Mouse (Mus musculus) kidney, adult 2 months (tissue): ENCODE measurements around the gene Cd47. TPM values are rescaled to one million over a fixed set of nuclear protein-coding genes. Genes with fewer than 3 reads are reported as not detected.
"Not testable (repeated sequence)": the region's sequence is repeated elsewhere in the genome, so short reads cannot be mapped to it uniquely, and the experiment has no call there.

Source experiments
- DNase-seq: peaks from one replicate; pipeline ENCODE4 v3.0.0; 2021
- H3K27ac ChIP-seq: fragments of 200-500 bp; 2 replicates; pipeline ENCODE4 v1.5.1; 2012; ENCODE audit warnings: low read depth, low read length, control low read depth, inconsistent platforms; ENCODE audit not compliant: insufficient read depth
- H3K27me3 ChIP-seq: fragments of 200-500 bp; replicated peaks from 2 replicates; pipeline ENCODE4 v1.6.1; 2012; ENCODE audit warnings: mild to moderate bottlenecking, moderate library complexity, low read length, inconsistent platforms; ENCODE audit not compliant: control insufficient read depth, insufficient read depth
- H3K36me3 ChIP-seq: fragments of 200-500 bp; 2 replicates; pipeline ENCODE4 v1.6.1; 2012; ENCODE audit warnings: mild to moderate bottlenecking, moderate library complexity, low read length, inconsistent platforms; ENCODE audit not compliant: control insufficient read depth, insufficient read depth
- H3K4me1 ChIP-seq: fragments of 200-500 bp; 2 replicates; pipeline ENCODE4 v1.6.1; 2011; ENCODE audit warnings: low read length; ENCODE audit not compliant: control insufficient read depth, insufficient read depth
- H3K4me3 ChIP-seq: fragments of 200-500 bp; 2 replicates; pipeline ENCODE4 v1.5.1; 2011; ENCODE audit warnings: mild to moderate bottlenecking, low read depth, low read length, control low read depth; ENCODE audit not compliant: insufficient read depth
- CTCF ChIP-seq: fragments of 200-500 bp; conservative IDR thresholded peaks from 2 replicates; pipeline ENCODE4 v1.5.1; 2011; ENCODE audit warnings: low read depth, mild to moderate bottlenecking, control low read depth, low read length, moderate library complexity, mixed read lengths; ENCODE audit not compliant: insufficient read depth, insufficient read length
- POLR2A ChIP-seq: fragments of 200-500 bp; IDR thresholded peaks from one replicate; pipeline ENCODE4 v1.6.1; 2011; ENCODE audit warnings: low read depth, low read length, control low read depth
- WGBS: fragments of 180-500 bp; shearing (Covaris S2); methylation state at CpG from one replicate; pipeline ENCODE4 v1.1.7; 2018; 5-methylcytosine and 5-hydroxymethylcytosine counted together
- polyA plus RNA-seq: library from polyadenylated mRNA; depleted of rRNA; stranded (reverse); fragments of >200 nt; gene quantifications from 2 replicates; pipeline ENCODE4 v1.2.3, GENCODE M21; 2012

Gene Cd47
- polyA plus RNA-seq, 1 experiment, result 36.5 TPM

GRCm38 (mm10) chr16:49812821-49813616 lies 12.7 kb downstream of the Cd47 start:
- Histone ChIP-seq H3K36me3 (no peaks in the 10 kb centered on the region), H3K4me3 (no peak overlapping the region), H3K4me1 (peaks cover 4% of the 10 kb centered on the region; the same call in 1 of the 2 replicates), H3K27me3 (no peaks in the 10 kb centered on the region), H3K27ac (no peak overlapping the region)
- DNase-seq, result no peak
- WGBS, result 84% methylated on average over 10 of the region's 10 CpGs
- no peak for TF ChIP-seq CTCF
- no peak for TF ChIP-seq POLR2A

- 38% methylated on average over 4 of the region's 4 CpGs for WGBS
Observed at GRCm38 (mm10) chr16:49814419-49814818, 14.1 kb downstream of the Cd47 start.

GRCm38 (mm10) chr16:49816889-49817288 lies 16.6 kb downstream of the Cd47 start:
- TF ChIP-seq POLR2A (no peak), CTCF (no peak)
- Histone ChIP-seq H3K4me3 (no peak overlapping the region), H3K27me3 (no peaks in the 10 kb centered on the region), H3K27ac (no peak overlapping the region), H3K36me3 (no peaks in the 10 kb centered on the region), H3K4me1 (peaks cover 4% of the 10 kb centered on the region; the same call in 1 of the 2 replicates)
- WGBS, result 95% methylated on average over 3 of the region's 3 CpGs
- no peak for DNase-seq

More at GRCm38 (mm10) chr16:49814419-49814818, 14.1 kb downstream of the Cd47 start:
- peaks cover 4% of the 10 kb centered on the region; the same call in 1 of the 2 replicates for H3K4me1 ChIP-seq
- H3K27ac ChIP-seq, result no peak overlapping the region
- H3K4me3 ChIP-seq, result no peak overlapping the region
- no peaks in the 10 kb centered on the region for H3K36me3 ChIP-seq
- TF ChIP-seq CTCF (no peak), POLR2A (no peak)
- peak; percentile 3 for DNase-seq
- H3K27me3 ChIP-seq, result no peaks in the 10 kb centered on the region

GRCm38 (mm10) chr16:49818146-49818545 lies 17.8 kb downstream of the Cd47 start:
- no peak for DNase-seq
- TF ChIP-seq POLR2A, result no peak
- TF ChIP-seq CTCF, result no peak
- Histone ChIP-seq H3K36me3 (no peaks in the 10 kb centered on the region), H3K27ac (no peak overlapping the region), H3K27me3 (no peaks in the 10 kb centered on the region), H3K4me3 (no peak overlapping the region), H3K4me1 (peaks cover 4% of the 10 kb centered on the region; the same call in 1 of the 2 replicates)
- 73% methylated on average over 5 of the region's 5 CpGs for WGBS

- no peaks in the 10 kb centered on the region for H3K36me3 ChIP-seq
- no peak overlapping the region for H3K27ac ChIP-seq
- no peak overlapping the region for H3K4me3 ChIP-seq
- TF ChIP-seq POLR2A (no peak), CTCF (no peak)
- peak; percentile 4 for DNase-seq
- H3K4me1 ChIP-seq, result peaks cover 4% of the 10 kb centered on the region; the same call in 1 of the 2 replicates
- 84% methylated on average over 6 of the region's 6 CpGs for WGBS
- no peaks in the 10 kb centered on the region for H3K27me3 ChIP-seq
Observed at GRCm38 (mm10) chr16:49818627-49819026, 18.3 kb downstream of the Cd47 start.

- WGBS, result 87% methylated on average over 3 of the region's 3 CpGs
- Histone ChIP-seq H3K4me3 (no peak overlapping the region), H3K4me1 (peaks cover under 1% of the 10 kb centered on the region; the same call in 1 of the 2 replicates), H3K27me3 (no peaks in the 10 kb centered on the region), H3K27ac (no peak overlapping the region), H3K36me3 (no peaks in the 10 kb centered on the region)
- TF ChIP-seq CTCF (no peak), POLR2A (no peak)
- no peak for DNase-seq
Observed at GRCm38 (mm10) chr16:49819494-49819893, 19.2 kb downstream of the Cd47 start.

GRCm38 (mm10) chr16:49830911-49831310 lies 30.6 kb downstream of the Cd47 start:
- DNase-seq, H3K27me3 ChIP-seq, H3K4me3 ChIP-seq, H3K36me3 ChIP-seq, H3K27ac ChIP-seq, H3K4me1 ChIP-seq: not testable (repeated sequence)
- 95% methylated on average over 3 of the region's 3 CpGs for WGBS
